Mouse (Mus musculus): Measurements from ENCODE around the gene Cgnl1. TPM values are rescaled to one million over a fixed set of nuclear protein-coding genes. Genes with fewer than 3 reads are reported as not detected.
A peak's percentile ranks its signal among the peaks of the same experiment; 100 is the strongest.

Cgnl1 gene
- total RNA-seq, 2 experiments from 2014 or later, result 8.5 to 9.3 TPM

DNA sequence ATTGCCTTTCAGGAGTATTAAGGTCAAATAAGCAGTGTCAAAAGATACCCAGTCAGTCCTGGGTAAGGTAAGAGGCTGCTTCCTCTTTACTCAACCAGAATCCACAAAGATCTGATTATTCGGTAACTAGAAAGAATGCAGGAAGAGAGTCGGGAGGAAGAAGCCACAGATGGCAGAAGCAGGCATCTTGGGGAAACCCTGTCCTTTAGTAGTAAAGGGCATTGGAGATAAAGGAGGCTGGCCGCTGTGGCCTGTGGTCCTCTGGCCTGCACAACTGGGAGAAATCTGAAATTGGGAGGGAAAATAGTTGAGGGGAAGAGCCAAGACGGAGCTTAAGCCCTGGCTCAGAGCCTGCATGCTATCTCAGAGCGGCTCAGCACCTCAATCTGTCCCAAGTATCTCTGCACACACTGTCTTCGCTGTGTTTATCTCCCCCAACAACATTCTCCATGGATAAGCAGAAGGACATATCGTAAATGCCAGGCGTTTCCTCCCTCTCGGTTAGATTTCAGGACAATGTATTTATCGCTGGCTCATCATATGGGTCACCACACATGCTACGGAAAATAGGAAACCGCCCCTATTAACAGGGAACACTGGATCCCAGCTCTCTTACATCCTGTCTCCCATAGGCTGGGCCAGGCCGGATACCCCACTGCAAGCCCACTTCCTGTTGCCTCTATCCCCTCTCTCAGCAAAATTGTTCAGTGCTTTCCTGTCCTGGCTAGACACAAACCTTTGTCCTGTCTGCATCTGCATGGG, 164.9 kb downstream of the Cgnl1 start:
- intact Hi-C loops (cut with DNase I; ENCODE audit: low total_unique reads), result no loop called here
- no peak for DNase-seq

GRCm38 (mm10) chr9:71604914-71605635, 166.3 kb downstream of the Cgnl1 start:
- intact Hi-C loops (cut with DNase I; ENCODE audit: low total_unique reads), result no loop called here
- no peak for DNase-seq

- intact Hi-C loops (cut with DNase I; ENCODE audit: low total_unique reads), result no loop called here
- DNase-seq, result no peak
These were observed 171.5 kb downstream of the Cgnl1 start for GRCm38 (mm10) chr9:71599861-71600260.

DNA sequence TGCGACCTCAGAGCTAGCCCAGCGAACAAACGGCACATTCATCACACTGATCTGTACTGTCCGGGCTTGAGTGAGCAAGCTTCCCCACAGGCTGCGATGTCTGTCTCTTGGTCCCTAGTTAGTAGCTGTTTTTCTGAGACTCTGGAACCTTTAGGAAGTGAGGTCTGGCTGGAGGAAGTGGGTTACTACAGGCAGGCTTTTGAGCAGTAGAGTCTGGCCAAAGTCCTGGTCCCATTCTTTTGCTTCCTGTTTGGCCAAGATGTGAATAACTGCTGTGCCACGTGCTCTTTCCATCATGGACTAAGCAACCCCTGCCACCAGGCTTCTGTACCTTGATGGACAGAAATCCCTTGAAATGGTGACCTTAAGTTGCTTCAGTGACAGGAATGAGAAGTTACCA, 174.5 kb downstream of the Cgnl1 start:
- intact Hi-C loops (cut with DNase I; ENCODE audit: low total_unique reads), result no loop called here
- DNase-seq, result no peak

DNA sequence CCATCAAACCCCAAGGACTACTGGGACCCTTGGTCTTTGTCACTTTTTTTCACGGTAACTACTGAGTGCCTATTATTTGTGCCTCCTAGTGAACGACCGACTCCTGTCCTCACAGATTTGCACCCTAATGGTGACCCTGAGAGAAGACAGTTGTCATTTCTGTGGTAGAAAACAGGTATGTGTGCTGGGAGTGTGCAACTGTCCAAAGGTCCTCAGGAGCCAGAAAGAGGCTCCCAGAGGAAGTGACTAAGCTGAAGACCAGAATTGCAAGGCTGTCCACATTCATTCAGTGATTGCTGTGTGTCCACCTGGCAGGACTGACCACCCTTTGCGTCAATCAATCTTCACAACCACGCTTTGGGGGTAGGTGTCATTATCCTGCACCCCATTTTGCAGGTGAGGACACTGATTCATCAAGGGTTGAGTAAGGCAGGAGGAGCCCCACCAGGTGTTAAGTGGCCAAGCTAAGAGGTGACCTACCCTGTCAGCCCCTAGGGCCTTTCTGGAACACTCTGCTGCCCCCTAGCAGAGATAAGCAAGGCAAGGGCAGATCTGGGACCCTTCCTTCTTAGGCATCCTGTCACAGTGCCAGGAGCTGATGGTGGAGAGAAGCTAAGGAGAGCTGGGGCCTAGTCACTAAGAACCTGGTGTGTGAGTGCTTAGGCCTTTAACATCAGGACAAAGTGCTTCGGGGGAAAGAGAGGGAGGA, 178.7 kb downstream of the Cgnl1 start:
- no peak for DNase-seq
- intact Hi-C loops (cut with DNase I; ENCODE audit: low total_unique reads), result no loop called here

DNA sequence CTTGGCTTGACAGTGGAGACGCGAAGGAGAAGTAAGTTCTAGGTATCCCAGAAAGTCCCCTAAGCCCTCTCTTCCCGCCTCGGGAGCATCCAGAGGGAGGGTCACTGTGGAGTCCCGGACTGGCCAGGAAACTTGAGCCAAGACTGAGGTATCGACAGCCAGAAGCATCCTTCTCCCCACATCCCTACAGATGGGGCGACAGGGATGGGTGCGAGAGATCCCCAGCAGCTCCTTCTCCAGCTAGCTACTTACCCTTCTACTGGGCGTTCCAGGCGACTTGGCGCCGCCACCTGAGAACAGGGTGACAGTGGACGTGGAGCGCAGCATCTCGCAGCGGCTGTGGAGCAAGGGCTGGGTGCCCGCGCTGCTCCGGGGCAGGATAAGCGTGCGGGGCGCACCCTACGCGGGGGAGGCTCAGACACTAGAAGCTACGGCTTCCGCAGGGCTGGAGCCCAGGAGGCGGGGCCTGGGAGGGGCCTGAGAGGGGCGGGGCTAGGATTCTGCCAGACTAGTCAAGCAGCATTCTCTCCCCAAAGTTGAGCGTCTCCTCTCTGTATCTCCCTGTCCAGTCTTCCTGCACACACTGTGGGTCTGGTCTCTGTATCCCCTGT, 179.4 kb downstream of the Cgnl1 start, which contains the start of gene Myzap:
Gene Myzap, minus strand, starts transcription at position 423 of the 611 bp plus-strand sequence.
- peak; percentile 91 for DNase-seq
- intact Hi-C loops (cut with DNase I; ENCODE audit: low total_unique reads), result no loop called here

DNA sequence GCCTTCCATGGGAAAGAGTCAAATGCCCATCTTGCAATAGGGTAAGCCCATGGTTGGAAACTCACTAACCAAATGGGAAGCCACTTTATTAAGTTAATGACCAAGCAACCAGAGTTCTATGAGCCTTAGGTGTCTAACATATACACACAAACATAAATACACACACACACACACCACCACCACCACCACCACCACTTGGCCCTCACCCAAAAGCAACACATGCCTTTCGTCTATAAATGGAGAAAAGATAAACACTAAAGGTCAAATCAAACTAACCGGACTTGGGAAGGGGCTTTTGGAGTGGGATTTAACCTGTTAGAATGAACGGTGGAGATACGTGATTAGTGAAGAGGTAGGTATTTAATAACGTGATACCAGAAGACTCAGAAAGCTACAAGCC, 180.3 kb downstream of the Cgnl1 start:
- no peak for DNase-seq

GRCm38 (mm10) chr9:71589771-71590170, 181.6 kb downstream of the Cgnl1 start:
- intact Hi-C loops (cut with DNase I; ENCODE audit: low total_unique reads), result no loop called here

More for the DNA sequence above, 180.3 kb downstream of the Cgnl1 start:
- intact Hi-C loops (cut with DNase I; ENCODE audit: low total_unique reads), result no loop called here

GRCm38 (mm10) chr9:71588930-71589592, 182.3 kb downstream of the Cgnl1 start:
- intact Hi-C loops (cut with DNase I; ENCODE audit: low total_unique reads), result no loop called here
- DNase-seq, result no peak

More at GRCm38 (mm10) chr9:71589771-71590170, 181.6 kb downstream of the Cgnl1 start:
- no peak for DNase-seq

- intact Hi-C loops (cut with DNase I; ENCODE audit: low total_unique reads), result no loop called here
- no peak for DNase-seq
These were observed 185.0 kb downstream of the Cgnl1 start for GRCm38 (mm10) chr9:71586408-71586807.

- intact Hi-C loops (cut with DNase I; ENCODE audit: low total_unique reads), result no loop called here
- DNase-seq, result no peak
These were observed 188.6 kb downstream of the Cgnl1 start for GRCm38 (mm10) chr9:71582771-71583170.

- intact Hi-C loops (cut with DNase I; ENCODE audit: low total_unique reads), result no loop called here
- peak; percentile 52 for DNase-seq
These were observed 192.4 kb downstream of the Cgnl1 start for GRCm38 (mm10) chr9:71578896-71579564.

Other genes starting within 250 kb of the Cgnl1 start
- gene Myzap, start 179.2 kb downstream of the Cgnl1 start, total RNA-seq (2021), result 1 to 10 TPM; 6.7 to 8.8 TPM